Mouse (Mus musculus): Measurements from ENCODE around the gene Arel1. TPM values are rescaled to one million over a fixed set of nuclear protein-coding genes. Genes with fewer than 3 reads are reported as not detected.

The Arel1 gene
- total RNA-seq, 2 experiments from 2014 or later, result 90.9 to 91.7 TPM

Other genes starting within 250 kb of the Arel1 start
- gene Npc2, start 197.7 kb downstream of the Arel1 start, total RNA-seq (2021), result 10 to 100 TPM; 35.4 to 35.7 TPM
- gene Isca2, start 197.6 kb downstream of the Arel1 start, total RNA-seq (2021), result 10 to 100 TPM; 40.8 to 43.3 TPM
- gene Ltbp2, start 94.4 kb downstream of the Arel1 start, total RNA-seq (2021), result under 1 TPM; 0.42 to 0.54 TPM
- gene Fcf1, start within 50 bp of the Arel1 start, total RNA-seq (2021), result 10 to 100 TPM; 41.0 to 47.8 TPM
- 100 to 1,000 TPM; 143 to 145 TPM for gene Ylpm1, start 25.4 kb upstream of the Arel1 start, total RNA-seq (2021)
- gene Prox2, start 139.9 kb upstream of the Arel1 start, total RNA-seq (2021), result 1 to 10 TPM in 1 of 2 experiments, under 1 TPM in 1; 0.64 to 1.5 TPM
- 100 to 1,000 TPM; 157 to 166 TPM for gene Dlst, start 139.9 kb upstream of the Arel1 start, total RNA-seq (2021)
- gene Rps6kl1, start 180.4 kb upstream of the Arel1 start, total RNA-seq (2021), result 10 to 100 TPM; 41.2 to 44.1 TPM
- 1 to 10 TPM; 5.1 to 6.4 TPM for gene Pgf, start 206.9 kb upstream of the Arel1 start, total RNA-seq (2021)
- gene Eif2b2, start 248.6 kb upstream of the Arel1 start, total RNA-seq (2021), result 10 to 100 TPM; 63.5 to 67.2 TPM